ENCODE assay signal across 13 mouse cellular contexts in the genomic region with DNA sequence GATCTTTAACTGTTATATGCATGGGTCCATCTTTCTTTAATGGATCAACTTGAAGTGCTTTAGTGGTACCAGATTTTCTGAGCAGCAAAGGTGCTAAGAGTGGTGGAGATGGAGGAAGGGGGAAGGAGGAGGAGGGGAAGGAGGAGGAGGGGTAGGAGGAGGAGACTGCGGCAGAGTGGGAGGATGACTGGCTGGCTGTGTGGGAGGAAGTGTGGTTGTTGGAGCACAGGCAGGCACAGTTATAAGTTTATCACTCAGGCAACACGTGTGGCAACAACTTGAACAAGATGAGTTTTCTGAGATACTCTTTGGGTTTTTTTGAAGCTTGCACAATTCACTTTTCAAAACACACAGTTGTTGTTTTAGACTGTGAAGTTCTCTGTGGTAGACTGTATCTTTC.
DNase-seq lines count a peak whose midpoint lies in the region; ATAC-seq and TF ChIP-seq lines count a peak whose summit lies in the region.
"Had no signal": no experiment of that assay in that cellular context is flagged by ENCODE, and none has a peak within 500 bp of the region (broad histone marks: within the 10 kb centered on the region; RNA-seq: fewer than 3 reads in every experiment).

No protein-coding gene starts in this region.

- no peaks in the 10 kb centered on the region for H3K9me3 ChIP-seq in heart, embryonic 14.5 days (ENCODE audit: control insufficient read depth, low read length)
- H3K9me3 ChIP-seq in lung, postnatal 0 days (ENCODE audit: low read length) = no peaks in the 10 kb centered on the region
- H3K9me3 ChIP-seq: forebrain, embryonic 13.5 days; midbrain, embryonic 10.5 days had no signal

- H3K4me3 ChIP-seq in heart, embryonic 14.5 days (ENCODE audit: control insufficient read depth in 1 of 2, insufficient read depth in 1 of 2, low read depth in 1 of 2, low read length in 2 of 2) = no peak overlapping the region
- no peak overlapping the region for H3K4me3 ChIP-seq in lung, postnatal 0 days (ENCODE audit: low read depth, low read length)
- H3K4me3 ChIP-seq: forebrain, embryonic 13.5 days; gastrocnemius, adult 2 months; midbrain, embryonic 10.5 days had no signal

- WGBS in heart, embryonic 14.5 days = 20% methylated on average over 2 of the region's 2 CpGs
- 10% methylated on average over 2 of the region's 2 CpGs for WGBS in lung, postnatal 0 days

- H3K27ac ChIP-seq in heart, embryonic 14.5 days (replicated peaks in 1 of 2; ENCODE audit: control insufficient read depth in 1 of 2, insufficient read depth in 1 of 2, low read depth in 2 of 2, low read length in 2 of 2) = peak overlapping the region; percentile 5 to 67; a peak in 3 of 4 replicates
- no peak overlapping the region for H3K27ac ChIP-seq in lung, postnatal 0 days (ENCODE audit: low read length)
- H3K27ac ChIP-seq: forebrain, embryonic 13.5 days; gastrocnemius, adult 2 months; liver, embryonic 14.5 days; midbrain, embryonic 10.5 days had no signal

- no peak overlapping the region for H3K4me2 ChIP-seq in heart, embryonic 14.5 days (ENCODE audit: low read length)
- H3K4me2 ChIP-seq in lung, postnatal 0 days (replicated peaks; ENCODE audit: low read depth, low read length) = no peak overlapping the region
- H3K4me2 ChIP-seq: forebrain, embryonic 13.5 days had no signal

- ATAC-seq in heart, embryonic 14.5 days (ENCODE audit: insufficient number of reproducible peaks, insufficient read depth, low FRiP score, low read depth) = no peak
- no peak for ATAC-seq in lung, postnatal 0 days
- ATAC-seq in megakaryocyte-erythroid progenitor cell, adult 5-6 weeks (replicated peaks; ENCODE audit: low FRiP score, low TSS enrichment, poor library complexity, severe bottlenecking) = 0 out of 2 replicates have a peak, but pooled peaks have one; percentile 34
- ATAC-seq: forebrain, embryonic 13.5 days; intestine, postnatal 0 days had no signal

- no peaks in the 10 kb centered on the region for H3K36me3 ChIP-seq in heart, embryonic 14.5 days (ENCODE audit: control insufficient read depth, insufficient read depth, low read length)
- no peaks in the 10 kb centered on the region for H3K36me3 ChIP-seq in lung, postnatal 0 days (ENCODE audit: insufficient read depth, low read length)
- H3K36me3 ChIP-seq: midbrain, embryonic 10.5 days had no signal

- TF ChIP-seq EP300 in lung, postnatal 0 days (IDR thresholded peaks at IDR 0.05) = no peak

- H3K4me1 ChIP-seq in heart, embryonic 14.5 days (ENCODE audit: control insufficient read depth in 2 of 2, insufficient read depth in 2 of 2, low read length in 2 of 2) = no peaks in the 10 kb centered on the region
- H3K4me1 ChIP-seq in lung, postnatal 0 days (ENCODE audit: insufficient read depth, low read depth, low read length) = peaks cover 5% of the 10 kb centered on the region; the same call in 1 of the 2 replicates
- H3K4me1 ChIP-seq: forebrain, embryonic 13.5 days; midbrain, embryonic 10.5 days had no signal

- no peak overlapping the region for H3K9ac ChIP-seq in heart, embryonic 14.5 days (ENCODE audit: low read length)
- H3K9ac ChIP-seq in lung, postnatal 0 days (replicated peaks; ENCODE audit: low read depth) = no peak overlapping the region
- H3K9ac ChIP-seq: forebrain, embryonic 13.5 days; liver, embryonic 14.5 days had no signal

- TF ChIP-seq CTCF in lung, postnatal 0 days (IDR thresholded peaks at IDR 0.05) = no peak

- DNase-seq in heart, adult 8-10 months (ENCODE audit: low spot score) = no peak
- peak; percentile 10 for DNase-seq in lung, postnatal 0 days (ENCODE audit: low spot score)
- DNase-seq in lung, postnatal 14 days = no peak
- no peak for DNase-seq in cerebellum, adult 18-20 months
- DNase-seq in layer of hippocampus, adult 9-10 months (ENCODE audit: low spot score) = no peak
- DNase-seq in right cerebral cortex, postnatal 10 days (ENCODE audit: low spot score in 2 of 2) = no peak
- DNase-seq: gastrocnemius, adult 2 months had no signal

- H3K27me3 ChIP-seq in heart, embryonic 14.5 days (ENCODE audit: control insufficient read depth, insufficient read depth, low read length) = no peaks in the 10 kb centered on the region
- H3K27me3 ChIP-seq in lung, postnatal 0 days (replicated peaks; ENCODE audit: insufficient read depth, low read length) = no peaks in the 10 kb centered on the region
- H3K27me3 ChIP-seq: forebrain, embryonic 13.5 days had no signal
